Mouse (Mus musculus) lung, postnatal 25 days (tissue): ENCODE measurements at regions not wholly inside any gene's neighbourhood (a gene's known extent, or its start where the extent isn't known, plus 50 kb on each side); places are given as distances from the start of the nearest gene placed in this dataset.
A peak's percentile ranks its signal among the peaks of the same experiment; 100 is the strongest.

Experiments used
- DNase-seq: peaks from one replicate; pipeline ENCODE4 v3.0.0; 2022; ENCODE audit warnings: low spot score

GRCm38 (mm10) chr12:54577235-54577634, 79.1 kb downstream of the Sptssa start:
- peak; percentile 4 for DNase-seq

GRCm38 (mm10) chr12:54576821-54577220, 79.6 kb downstream of the Sptssa start:
- DNase-seq, result no peak

GRCm38 (mm10) chr12:54572866-54573265, 83.5 kb downstream of the Sptssa start:
- DNase-seq, result no peak

- no peak for DNase-seq
Observed at GRCm38 (mm10) chr12:54568078-54568931, 88.1 kb downstream of the Sptssa start.

GRCm38 (mm10) chr12:54567426-54567790, 89.0 kb downstream of the Sptssa start:
- no peak for DNase-seq

GRCm38 (mm10) chr12:54566532-54567425, 89.6 kb downstream of the Sptssa start:
- DNase-seq, result no peak

GRCm38 (mm10) chr12:54561981-54562380, 94.4 kb downstream of the Sptssa start:
- DNase-seq, result no peak

- peak; percentile 26 for DNase-seq
Observed at GRCm38 (mm10) chr12:54558106-54558505, 98.3 kb downstream of the Sptssa start.

GRCm38 (mm10) chr12:54549659-54550058, 106.7 kb downstream of the Sptssa start:
- no peak for DNase-seq

GRCm38 (mm10) chr12:54545821-54546608, 110.4 kb downstream of the Sptssa start:
- DNase-seq, result peak; percentile 57

GRCm38 (mm10) chr12:54538320-54538705, 118.1 kb downstream of the Sptssa start:
- DNase-seq, result no peak

GRCm38 (mm10) chr12:54537690-54538319, 118.6 kb downstream of the Sptssa start:
- no peak for DNase-seq

- DNase-seq, result no peak
Observed at GRCm38 (mm10) chr12:54537022-54537421, 119.4 kb downstream of the Sptssa start.

GRCm38 (mm10) chr12:54535556-54536516, 120.5 kb downstream of the Sptssa start:
- DNase-seq, result no peak

- DNase-seq, result no peak
Observed at GRCm38 (mm10) chr12:54534910-54535309, 121.5 kb downstream of the Sptssa start.

- DNase-seq, result peak; percentile 17
Observed at GRCm38 (mm10) chr12:54533134-54533533, 123.2 kb downstream of the Sptssa start.

- DNase-seq, result no peak
Observed at GRCm38 (mm10) chr12:54532062-54532461, 124.3 kb downstream of the Sptssa start.

- no peak for DNase-seq
Observed at GRCm38 (mm10) chr12:54528046-54528445, 128.3 kb downstream of the Sptssa start.

GRCm38 (mm10) chr12:54527577-54527976, 128.8 kb downstream of the Sptssa start:
- no peak for DNase-seq

- DNase-seq, result no peak
Observed at GRCm38 (mm10) chr12:54520406-54520805, 136.0 kb downstream of the Sptssa start.
